Comparison of ENCODE assay signal across 14 mouse cellular contexts in the genomic region with DNA sequence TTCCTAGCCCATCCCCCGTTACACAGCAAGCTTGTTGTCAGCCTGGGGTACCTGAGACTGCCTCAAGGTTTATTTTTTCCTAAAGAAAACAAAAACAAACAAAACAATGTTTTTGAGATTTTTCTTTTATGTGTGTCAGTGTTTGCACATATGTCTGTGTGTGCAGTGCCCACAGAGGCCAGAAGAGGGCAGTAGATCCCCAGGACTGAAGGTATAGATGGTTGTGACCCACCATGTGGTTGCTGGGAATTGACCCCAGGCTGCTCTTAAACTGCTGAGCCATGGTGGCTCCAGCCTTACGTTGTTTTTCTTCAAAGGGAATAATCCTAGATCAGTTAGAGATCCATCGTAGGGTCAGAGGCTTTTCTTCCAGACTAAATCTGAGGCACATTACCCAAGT. TPM values are rescaled to one million over a fixed set of nuclear protein-coding genes. Genes with fewer than 3 reads are reported as not detected.
A peak's percentile ranks its signal among the peaks of the same experiment; 100 is the strongest.
DNase-seq lines count a peak whose midpoint lies in the region; ATAC-seq and TF ChIP-seq lines count a peak whose summit lies in the region.
"Had no signal": no experiment of that assay in that cellular context is flagged by ENCODE, and none has a peak within 500 bp of the region (broad histone marks: within the 10 kb centered on the region; RNA-seq: fewer than 3 reads in every experiment).

No protein-coding gene starts in this region.

- H3K79me2 ChIP-seq in heart, adult 2 months (replicated peaks; ENCODE audit: control insufficient read depth, insufficient read depth, low read length): no peaks in the 10 kb centered on the region

- intact Hi-C loops in heart, adult 2 months (cut with DNase I): no loop called here
- intact Hi-C loops in gastrocnemius, postnatal 36 days (cut with DNase I): no loop called here

- H3K36me3 ChIP-seq in heart, adult 2 months (ENCODE audit: control insufficient read depth, insufficient read depth, low read length): no peaks in the 10 kb centered on the region
- no peaks in the 10 kb centered on the region; the same call in 1 of the 2 replicates for H3K36me3 ChIP-seq in heart, embryonic 11.5 days (ENCODE audit: control insufficient read depth, insufficient read depth, low read length)

- DNase-seq in heart, adult 2 months: no peak
- no peak for DNase-seq in lung, adult 2 months
- no peak for DNase-seq in lung, adult 18-20 months
- DNase-seq in B cell, adult 2 months: peak; percentile 53 to 63
- no peak for DNase-seq in brain, embryonic 14.5 days (ENCODE audit: low read depth)
- DNase-seq in adrenal gland, postnatal 14 days: no peak
- DNase-seq in gastrocnemius, postnatal 36 days: no peak
- DNase-seq: cerebellum, adult 8-10 months; heart, postnatal 10 days had no signal

- WGBS in heart, adult 2 months: 99% methylated on average over 3 of the region's 3 CpGs
- 91% methylated on average over 3 of the region's 3 CpGs for WGBS in heart, embryonic 11.5 days (ENCODE audit: insufficient replicate concordance)
- 93% methylated on average over 3 of the region's 3 CpGs for WGBS in lung, adult 2 months

- no peak overlapping the region for H3K4me3 ChIP-seq in heart, adult 2 months
- no peak overlapping the region for H3K4me3 ChIP-seq in heart, embryonic 11.5 days (ENCODE audit: low read depth, low read length)
- H3K4me3 ChIP-seq in lung, adult 2 months (replicated peaks; ENCODE audit: extremely low read depth, low read depth, low read length): no peak overlapping the region
- H3K4me3 ChIP-seq: liver, embryonic 15.5 days had no signal

- no peak for TF ChIP-seq EP300 in heart, adult 2 months (IDR thresholded peaks at IDR 0.05; ENCODE audit: insufficient read depth, low read depth, low read length)

- H3K9ac ChIP-seq in heart, adult 2 months (ENCODE audit: low read depth, low read length): no peak overlapping the region
- H3K9ac ChIP-seq in heart, embryonic 11.5 days (ENCODE audit: low read depth, low read length): no peak overlapping the region
- H3K9ac ChIP-seq: liver, embryonic 15.5 days had no signal

- ATAC-seq in heart, embryonic 11.5 days (replicated peaks; ENCODE audit: insufficient number of reproducible peaks, low FRiP score, low TSS enrichment): no peak
- ATAC-seq: activated CD4-positive, CD25-positive, alpha-beta regulatory T cell, adult 4 months; forebrain, embryonic 16.5 days; hindbrain, embryonic 16.5 days had no signal

- 0 out of 2 replicates have a peak, but pooled peaks cover 2% of the 10 kb centered on the region for H3K9me3 ChIP-seq in heart, embryonic 11.5 days (replicated peaks; ENCODE audit: control insufficient read depth, low read length)
- H3K9me3 ChIP-seq: liver, embryonic 15.5 days had no signal

- no peak overlapping the region for H3K4me2 ChIP-seq in heart, embryonic 11.5 days
- H3K4me2 ChIP-seq: liver, embryonic 15.5 days had no signal

- peaks cover 9% of the 10 kb centered on the region for H3K4me1 ChIP-seq in heart, adult 2 months (ENCODE audit: control insufficient read depth, insufficient read depth, low read length)
- H3K4me1 ChIP-seq in heart, embryonic 11.5 days (ENCODE audit: control insufficient read depth, insufficient read depth, low read length): peaks cover 11% of the 10 kb centered on the region
- H3K4me1 ChIP-seq in lung, adult 2 months (ENCODE audit: control insufficient read depth, insufficient read depth, low read length): peaks cover 5% of the 10 kb centered on the region; the same call in 1 of the 2 replicates

- H3K27ac ChIP-seq in heart, adult 2 months: no peak overlapping the region
- no peak overlapping the region for H3K27ac ChIP-seq in heart, embryonic 11.5 days (ENCODE audit: low read depth, low read length)
- H3K27ac ChIP-seq: liver, embryonic 15.5 days had no signal

- peak; percentile 61 for TF ChIP-seq CTCF in heart, adult 2 months (IDR thresholded peaks at IDR 0.05)
- 0 out of 2 replicates have a peak, but pooled peaks have one; percentile 26 for TF ChIP-seq CTCF in lung, adult 2 months (IDR thresholded peaks at IDR 0.05; ENCODE audit: insufficient read depth, low read length)
- TF ChIP-seq CTCF in brain, embryonic 14.5 days (IDR thresholded peaks at IDR 0.05; ENCODE audit: borderline replicate concordance, extremely low read depth, insufficient read depth, insufficient read length): peak; percentile 37; the same call in 1 of the 2 replicates

- TF ChIP-seq POLR2A in heart, adult 2 months (IDR thresholded peaks at IDR 0.05; ENCODE audit: insufficient read depth, low read depth, low read length): no peak
- no peak for TF ChIP-seq POLR2A in lung, adult 2 months (IDR thresholded peaks at IDR 0.05; ENCODE audit: borderline replicate concordance, extremely low read depth, low read depth, low read length)
- no peak for TF ChIP-seq POLR2A in brain, embryonic 14.5 days (IDR thresholded peaks at IDR 0.05; ENCODE audit: borderline replicate concordance, extremely low read depth, insufficient read depth, insufficient read length, poor library complexity, severe bottlenecking)

- H3K27me3 ChIP-seq in heart, adult 2 months (ENCODE audit: control insufficient read depth, insufficient read depth, low read length): no peaks in the 10 kb centered on the region
- peaks cover 2% of the 10 kb centered on the region for H3K27me3 ChIP-seq in heart, embryonic 11.5 days (ENCODE audit: control insufficient read depth, insufficient read depth, low read length)

RNA-seq across cellular contexts. Expression of gene Tmem200b, which starts 13.7 kb away (rescaled TPM):
- 1 to 10 TPM; 7.3 to 7.4 TPM for total RNA-seq in heart, adult 2 months (2021)
- 6.9 and 10.4 TPM in 2 replicates for polyA plus RNA-seq in heart, adult 2 months (2012; rRNA removed)
- 3.3 and 4.1 TPM in 2 replicates for polyA plus RNA-seq in heart, embryonic 11.5 days (2014; fragmentation: Nextera tagmentation; extraction: Ambion mirVana)
- 24.8 and 45.1 TPM in 2 replicates for polyA plus RNA-seq in lung, adult 2 months (2012; rRNA removed)
- polyA plus RNA-seq in brain, embryonic 14.5 days (2012; rRNA removed): 1.0 and 1.1 TPM in 2 replicates
- total RNA-seq in adrenal gland, postnatal 14 days (2021): 8.7 TPM in 2 replicates
- total RNA-seq in gastrocnemius, postnatal 36 days (2021): 1 to 10 TPM; 1.5 to 2.2 TPM
- polyA plus RNA-seq: activated CD4-positive, CD25-positive, alpha-beta regulatory T cell, adult 4 months; forebrain, embryonic 16.5 days; hindbrain, embryonic 16.5 days had no signal

RNA-seq across cellular contexts. Expression of gene Srsf4, which starts 34.5 kb away (rescaled TPM):
- 10 to 100 TPM; 31.9 to 34.9 TPM for total RNA-seq in heart, adult 2 months (2021)
- 20.4 and 22.4 TPM in 2 replicates for polyA plus RNA-seq in heart, adult 2 months (2012; rRNA removed)
- 67.9 and 76.7 TPM in 2 replicates for polyA plus RNA-seq in heart, embryonic 11.5 days (2014; fragmentation: Nextera tagmentation; extraction: Ambion mirVana)
- 38.0 and 49.9 TPM in 2 replicates for polyA plus RNA-seq in lung, adult 2 months (2012; rRNA removed)
- polyA plus RNA-seq in brain, embryonic 14.5 days (2012; rRNA removed): 93.0 and 117 TPM in 2 replicates
- 69.2 and 73.4 TPM in 2 replicates for total RNA-seq in adrenal gland, postnatal 14 days (2021)
- total RNA-seq in gastrocnemius, postnatal 36 days (2021): 10 to 100 TPM; 27.8 to 28.4 TPM

Comparison
In these comparisons a context has a peak if more than half of its experiments do, and no peak if none do; other contexts are left out.
1. DNase-seq: peak in B cell, adult 2 months (2 of 2); none in heart, adult 2 months (0 of 2), lung, adult 2 months (single experiment), lung, adult 18-20 months (0 of 2), brain, embryonic 14.5 days (single experiment), adrenal gland, postnatal 14 days (single experiment) and gastrocnemius, postnatal 36 days (0 of 2).
2. Peak in every context shown above with its lines, with median percentiles within 50 percentile points of each other: CTCF ChIP-seq.